Mouse (Mus musculus) bone marrow, adult 2 months (tissue): ENCODE measurements around the gene Uhrf1bp1. TPM values are rescaled to one million over a fixed set of nuclear protein-coding genes. Genes with fewer than 3 reads are reported as not detected.

Source experiments
- H3K27ac ChIP-seq: fragments of 200-500 bp; 2 replicates; pipeline ENCODE4 v1.5.1; 2012; ENCODE audit warnings: low read depth, mild to moderate bottlenecking, control low read depth, inconsistent platforms, low read length; ENCODE audit not compliant: control insufficient read depth, poor library complexity, insufficient read depth
- H3K4me1 ChIP-seq: fragments of 200-500 bp; 2 replicates; pipeline ENCODE4 v1.6.1; 2011; ENCODE audit warnings: low read length; ENCODE audit not compliant: control insufficient read depth, insufficient read depth
- H3K4me3 ChIP-seq: fragments of 200-500 bp; replicated peaks from 2 replicates; pipeline ENCODE3; 2011; ENCODE audit warnings: mild to moderate bottlenecking, low read depth, low read length, control low read depth; ENCODE audit not compliant: control insufficient read depth
- CTCF ChIP-seq: fragments of 200-500 bp; IDR thresholded peaks from 2 replicates; pipeline ENCODE4 v1.5.1; 2011; ENCODE audit warnings: low read length, control low read depth; ENCODE audit not compliant: control insufficient read depth, insufficient read depth
- POLR2A ChIP-seq: fragments of 200-500 bp; IDR thresholded peaks from 2 replicates; pipeline ENCODE4 v1.6.1; 2011; ENCODE audit warnings: low read depth, mild to moderate bottlenecking, control low read depth, low read length, borderline replicate concordance; ENCODE audit not compliant: control insufficient read depth
- WGBS: fragments of 180-500 bp; shearing (Covaris S2); methylation state at CpG from one replicate; pipeline ENCODE4 v1.1.7; 2018; 5-methylcytosine and 5-hydroxymethylcytosine counted together
- polyA plus RNA-seq: library from polyadenylated mRNA; stranded (reverse); fragments of >200 nt; gene quantifications from 2 replicates; pipeline ENCODE4 v1.2.4, GENCODE M21; 2011; ENCODE audit warnings: low replicate concordance; ENCODE audit not compliant: missing spikeins, insufficient read depth, insufficient read length

Uhrf1bp1 gene
- polyA plus RNA-seq, 1 experiment: 7.9 TPM

- 73% methylated on average over 2 of the region's 2 CpGs for WGBS
- H3K4me1 ChIP-seq: no peaks in the 10 kb centered on the region
Observed at GRCm38 (mm10) chr17:27947155-27947554, 90.9 kb downstream of the Uhrf1bp1 start.

More at GRCm38 (mm10) chr17:27947155-27947554, 90.9 kb downstream of the Uhrf1bp1 start:
- H3K27ac ChIP-seq: no peak overlapping the region
- no peak overlapping the region for H3K4me3 ChIP-seq
- TF ChIP-seq CTCF (no peak), POLR2A (no peak)

Other genes with a start within 250 kb of the Uhrf1bp1 start
- 84.4 and 97.1 TPM in 2 replicates for gene Nudt3, start 232.9 kb upstream of the Uhrf1bp1 start, polyA plus RNA-seq
- not detected in 2 replicates for gene RPS10-NUDT3, start 221.2 kb upstream of the Uhrf1bp1 start, polyA plus RNA-seq
- 1,643 and 1,889 TPM in 2 replicates for gene Rps10, start 219.8 kb upstream of the Uhrf1bp1 start, polyA plus RNA-seq
- 2.7 and 12.0 TPM in 2 replicates for gene Pacsin1, start 200.9 kb upstream of the Uhrf1bp1 start, polyA plus RNA-seq
- gene Spdef, start 127.5 kb upstream of the Uhrf1bp1 start, polyA plus RNA-seq: not detected in 2 replicates
- 67.3 and 80.9 TPM in 2 replicates for gene D17Wsu92e, start 35.8 kb upstream of the Uhrf1bp1 start, polyA plus RNA-seq
- 49.4 and 74.7 TPM in 2 replicates for gene Snrpc, start 18.3 kb upstream of the Uhrf1bp1 start, polyA plus RNA-seq
- gene Anks1, start 52.9 kb downstream of the Uhrf1bp1 start, polyA plus RNA-seq: 9.1 and 28.9 TPM in 2 replicates
- 20.2 and 30.6 TPM in 2 replicates for gene Taf11, start 53.4 kb downstream of the Uhrf1bp1 start, polyA plus RNA-seq
- gene Tcp11, start 224.2 kb downstream of the Uhrf1bp1 start, polyA plus RNA-seq: 0.83 and 1.9 TPM in 2 replicates